Mouse (Mus musculus) testis, adult 2 months (tissue): ENCODE data around the gene Fmo6. TPM values are rescaled to one million over a fixed set of nuclear protein-coding genes. Genes with fewer than 3 reads are reported as not detected.

Experiments
- H3K27ac ChIP-seq: fragments of 200-500 bp; 2 replicates; pipeline ENCODE4 v1.5.1; 2012; ENCODE audit warnings: low read depth, low read length; ENCODE audit not compliant: control insufficient read depth, insufficient read depth
- H3K27me3 ChIP-seq: fragments of 200-500 bp; 2 replicates; pipeline ENCODE4 v1.6.1; 2012; ENCODE audit warnings: mild to moderate bottlenecking, low read length, moderate library complexity; ENCODE audit not compliant: control insufficient read depth, insufficient read depth
- H3K36me3 ChIP-seq: fragments of 200-500 bp; 2 replicates; pipeline ENCODE4 v1.6.1; 2012; ENCODE audit warnings: mild to moderate bottlenecking, low read length; ENCODE audit not compliant: control insufficient read depth, insufficient read depth
- H3K4me1 ChIP-seq: fragments of 200-500 bp; 2 replicates; pipeline ENCODE4 v1.6.1; 2012; ENCODE audit warnings: low read length; ENCODE audit not compliant: control insufficient read depth, insufficient read depth
- H3K4me3 ChIP-seq: fragments of 200-500 bp; 2 replicates; pipeline ENCODE4 v1.5.1; 2012; ENCODE audit warnings: low read depth, mild to moderate bottlenecking, low read length, moderate library complexity, mixed read lengths; ENCODE audit not compliant: control insufficient read depth
- CTCF ChIP-seq: fragments of 200-500 bp; IDR thresholded peaks from 2 replicates; pipeline ENCODE4 v1.5.1; 2012; ENCODE audit warnings: low read depth, mild to moderate bottlenecking, inconsistent platforms, low read length, moderate library complexity; ENCODE audit not compliant: control insufficient read depth, insufficient read depth, insufficient replicate concordance
- POLR2A ChIP-seq: fragments of 200-500 bp; IDR thresholded peaks from 2 replicates; pipeline ENCODE4 v1.6.1; 2012; ENCODE audit warnings: low read depth, mild to moderate bottlenecking, inconsistent platforms, low read length, moderate library complexity; ENCODE audit not compliant: control insufficient read depth
- polyA plus RNA-seq: library from polyadenylated mRNA; depleted of rRNA; stranded (reverse); fragments of >200 nt; gene quantifications from 2 replicates; pipeline ENCODE4 v1.2.3, GENCODE M21; 2012; rRNA removed

Fmo6 gene
- polyA plus RNA-seq, 1 experiment, result 0.11 TPM

DNA sequence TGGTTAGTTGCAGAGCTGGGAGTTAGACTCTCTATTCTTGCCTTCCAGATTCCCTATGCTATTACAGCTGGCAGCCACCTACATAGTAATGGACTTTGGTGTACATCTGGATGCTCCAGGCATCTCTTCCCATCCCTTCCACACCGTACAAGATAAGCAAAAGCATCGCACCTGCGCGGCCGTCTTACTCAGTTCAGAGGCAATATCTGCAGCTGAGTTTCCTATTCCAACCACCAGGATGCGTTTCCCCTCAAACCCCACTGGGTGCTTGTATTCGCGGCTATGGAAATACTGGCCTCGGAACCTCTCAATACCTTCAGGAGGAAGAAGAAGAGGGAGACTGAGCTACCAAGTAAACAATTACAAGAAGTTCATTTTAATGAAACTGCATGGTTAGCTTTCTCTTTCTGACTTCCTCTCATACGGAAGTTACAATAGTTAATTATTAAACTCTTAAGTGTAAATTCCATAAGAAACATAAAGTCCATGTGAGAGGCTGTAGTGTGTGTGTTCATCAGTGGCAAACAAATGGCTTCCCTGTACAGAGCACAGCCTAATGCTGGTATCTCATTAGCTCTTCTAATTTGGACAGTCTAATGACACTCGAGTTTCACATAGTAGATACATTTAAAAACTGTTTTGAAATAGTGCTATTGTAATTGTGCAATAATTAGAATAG is 51.0 kb downstream of the Fmo6 start:
- Histone ChIP-seq H3K27me3 (no peaks in the 10 kb centered on the region), H3K27ac (no peak overlapping the region), H3K4me3 (no peak overlapping the region), H3K36me3 (no peaks in the 10 kb centered on the region), H3K4me1 (no peaks in the 10 kb centered on the region)
- TF ChIP-seq POLR2A, result no peak
- TF ChIP-seq CTCF, result no peak

DNA sequence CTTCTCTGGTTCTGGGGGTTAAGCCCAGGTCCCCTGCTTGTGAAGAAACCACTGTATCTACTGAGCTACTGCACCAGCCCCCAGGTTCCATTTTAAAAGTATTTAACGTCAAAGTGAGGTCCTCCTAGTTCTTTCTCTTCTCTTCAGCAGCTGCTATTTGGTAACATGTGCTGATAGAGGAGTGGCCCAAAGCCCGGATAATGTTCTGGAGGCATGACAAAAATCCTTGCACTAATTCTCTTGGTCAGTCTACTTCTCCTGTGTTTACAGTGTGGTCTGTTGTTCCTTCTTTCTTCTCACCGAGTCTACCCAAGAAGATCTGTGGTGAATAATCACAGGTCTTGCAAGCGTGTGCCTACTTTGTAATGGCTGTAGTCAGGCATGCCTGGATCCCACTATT is 54.6 kb downstream of the Fmo6 start:
- H3K27ac ChIP-seq, result no peak overlapping the region
- no peaks in the 10 kb centered on the region for H3K27me3 ChIP-seq
- H3K4me1 ChIP-seq, result no peaks in the 10 kb centered on the region
- H3K36me3 ChIP-seq, result no peaks in the 10 kb centered on the region
- no peak overlapping the region for H3K4me3 ChIP-seq
- TF ChIP-seq CTCF (no peak), POLR2A (no peak)

DNA sequence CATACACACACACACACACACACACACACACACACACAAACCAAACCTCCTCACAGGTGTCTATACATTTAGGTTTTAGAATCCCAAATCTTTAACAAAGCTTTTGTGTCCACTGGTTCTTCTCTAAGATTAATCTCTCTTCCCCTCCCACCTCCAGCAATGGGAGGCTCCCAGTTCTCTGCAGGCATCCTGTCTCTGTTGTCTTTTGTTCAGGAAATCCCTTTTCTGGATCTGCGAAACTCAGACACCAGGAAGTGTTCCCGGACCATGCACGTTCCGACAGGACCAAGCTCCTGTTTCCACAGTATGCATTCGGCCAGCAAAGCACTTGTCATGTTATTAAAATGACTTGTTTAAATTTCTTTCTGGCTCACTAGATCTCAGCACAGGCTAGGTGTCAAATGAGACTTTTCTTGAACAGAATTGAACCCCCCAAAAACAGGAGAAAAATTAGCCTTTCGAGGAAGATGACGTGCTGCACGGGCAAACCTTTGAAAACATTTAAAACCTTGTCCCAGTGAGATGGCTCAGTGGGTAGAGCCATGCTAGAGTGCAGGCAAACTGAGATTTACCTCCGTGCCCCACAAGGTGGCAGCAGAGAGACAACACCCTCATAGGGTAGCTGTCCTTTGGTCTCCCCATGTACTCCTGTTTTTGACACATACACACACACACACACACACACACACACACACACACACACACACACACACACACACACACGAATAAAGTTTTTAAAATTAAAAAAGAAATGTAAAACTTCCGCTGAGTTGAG is 57.5 kb downstream of the Fmo6 start:
- TF ChIP-seq POLR2A (no peak), CTCF (peak; percentile 90; the same call in 1 of the 2 replicates)
- Histone ChIP-seq H3K27ac (no peak overlapping the region), H3K4me1 (no peaks in the 10 kb centered on the region), H3K27me3 (no peaks in the 10 kb centered on the region), H3K36me3 (no peaks in the 10 kb centered on the region), H3K4me3 (peak overlapping the region; percentile 10; the same call in 1 of the 2 replicates)

DNA sequence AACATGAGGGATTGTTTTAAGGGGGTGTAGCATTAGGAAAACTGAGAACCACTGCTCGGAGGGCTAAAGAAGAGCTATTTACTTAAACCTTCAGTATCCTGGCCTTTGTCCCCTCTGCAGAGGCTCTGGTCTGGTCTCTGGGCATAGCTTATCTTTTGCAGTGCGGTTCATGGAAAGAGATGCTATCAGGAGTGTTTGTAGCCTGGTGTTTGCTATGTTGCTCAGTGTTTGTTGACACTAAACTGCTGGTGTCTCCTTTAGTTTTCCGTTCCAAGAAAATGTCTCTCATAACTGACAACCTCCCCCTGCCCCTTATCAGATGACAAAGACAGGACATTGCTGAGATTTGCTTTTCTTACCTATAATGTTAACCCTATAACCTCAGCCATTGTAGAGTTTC is 62.2 kb downstream of the Fmo6 start:
- H3K27me3 ChIP-seq, result no peaks in the 10 kb centered on the region
- no peaks in the 10 kb centered on the region; the same call in none of the 2 replicates for H3K4me1 ChIP-seq
- H3K27ac ChIP-seq, result no peak overlapping the region
- TF ChIP-seq POLR2A (no peak), CTCF (no peak)
- H3K36me3 ChIP-seq, result no peaks in the 10 kb centered on the region
- H3K4me3 ChIP-seq, result no peak overlapping the region

DNA sequence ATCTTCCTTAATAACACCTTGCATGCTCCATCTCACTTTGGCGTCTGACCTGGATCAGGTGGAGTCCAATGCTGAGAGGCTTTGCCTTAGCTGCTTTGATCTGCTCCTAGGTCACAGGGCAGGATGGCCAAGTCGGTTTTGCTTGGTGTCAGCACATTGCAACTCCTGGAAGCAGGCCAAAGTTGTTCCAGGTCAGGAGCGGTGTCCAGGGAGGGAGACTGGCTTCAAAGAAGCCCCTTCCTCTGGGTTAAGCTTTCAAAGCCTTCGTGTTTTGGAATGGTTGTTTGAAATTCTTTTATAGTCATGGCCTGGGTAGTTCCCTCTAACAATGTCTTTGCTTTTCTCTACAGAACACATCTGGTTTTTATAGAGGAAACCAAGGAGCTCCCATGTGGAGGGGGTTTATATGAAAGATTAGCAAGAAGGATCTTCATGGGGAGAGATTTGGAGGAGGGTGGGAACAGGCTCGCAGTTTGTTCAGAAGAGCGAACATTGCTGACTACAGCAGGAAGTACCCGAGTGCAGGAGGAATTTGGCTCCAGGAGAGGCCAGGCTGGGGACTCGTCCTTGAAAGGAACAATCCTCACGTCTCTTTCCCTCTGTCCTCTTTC is 65.5 kb downstream of the Fmo6 start:
- Histone ChIP-seq H3K4me3 (no peak overlapping the region), H3K27ac (peak overlapping the region; percentile 32; the same call in 1 of the 2 replicates), H3K4me1 (no peaks in the 10 kb centered on the region; the same call in none of the 2 replicates), H3K27me3 (no peaks in the 10 kb centered on the region), H3K36me3 (no peaks in the 10 kb centered on the region)
- TF ChIP-seq POLR2A, result no peak

DNA sequence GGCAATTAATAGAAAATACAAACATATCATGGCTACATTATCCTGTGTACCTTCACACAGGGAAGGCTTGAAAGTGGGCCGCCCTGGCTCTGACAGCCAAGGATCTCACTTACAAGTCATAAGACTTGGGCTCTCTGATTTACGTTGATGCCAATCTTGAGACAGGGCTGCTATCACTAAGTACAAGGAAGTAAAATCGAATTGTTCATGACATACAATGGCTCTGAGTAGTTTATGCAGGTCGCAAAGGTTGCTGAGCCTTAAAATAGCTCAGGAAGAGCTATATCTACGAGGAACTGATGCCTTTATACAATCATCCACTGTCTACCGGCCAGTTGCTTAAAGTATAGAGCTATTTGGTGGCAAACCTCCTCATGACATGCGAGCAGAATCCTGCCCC is 66.3 kb downstream of the Fmo6 start:
- H3K27ac ChIP-seq, result no peak overlapping the region
- H3K27me3 ChIP-seq, result no peaks in the 10 kb centered on the region
- no peaks in the 10 kb centered on the region; the same call in none of the 2 replicates for H3K4me1 ChIP-seq
- H3K4me3 ChIP-seq, result no peak overlapping the region
- TF ChIP-seq CTCF (no peak), POLR2A (no peak)
- no peaks in the 10 kb centered on the region for H3K36me3 ChIP-seq

DNA sequence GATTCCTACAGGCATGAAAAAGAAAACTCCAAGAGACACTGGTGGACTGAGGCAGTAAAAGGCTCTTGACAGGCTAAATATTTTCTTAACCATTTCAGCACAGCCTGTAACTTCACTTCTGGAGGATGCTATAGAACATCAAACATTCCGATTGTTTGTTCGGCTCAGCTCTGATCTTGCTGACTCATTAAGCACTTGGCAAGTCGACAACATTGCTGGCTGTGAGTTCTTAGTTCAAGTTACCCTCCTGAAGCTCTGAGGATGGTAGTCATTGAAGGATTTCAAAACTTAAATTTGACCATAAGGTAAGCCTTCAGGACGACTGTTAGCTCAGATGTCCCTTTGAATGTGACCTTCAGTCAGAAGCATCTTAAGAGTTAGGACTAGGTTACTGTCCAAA is 69.9 kb downstream of the Fmo6 start:
- no peak overlapping the region for H3K4me3 ChIP-seq
- no peaks in the 10 kb centered on the region for H3K27me3 ChIP-seq
- H3K27ac ChIP-seq, result no peak overlapping the region
- H3K4me1 ChIP-seq, result no peaks in the 10 kb centered on the region; the same call in none of the 2 replicates
- no peaks in the 10 kb centered on the region for H3K36me3 ChIP-seq
- TF ChIP-seq POLR2A (no peak), CTCF (no peak)

Other genes with a start within 250 kb of the Fmo6 start
- gene Prrc2c, start 197.0 kb downstream of the Fmo6 start, polyA plus RNA-seq, result 17.2 and 21.8 TPM in 2 replicates
- 0.20 and 0.44 TPM in 2 replicates for gene Fmo4, start 123.5 kb downstream of the Fmo6 start, polyA plus RNA-seq
- gene Fmo1, start 70.9 kb downstream of the Fmo6 start, polyA plus RNA-seq, result 2.9 TPM in 2 replicates
- 2.1 and 2.4 TPM in 2 replicates for gene Fmo2, start 38.8 kb downstream of the Fmo6 start, polyA plus RNA-seq
- 0.10 and 0.41 TPM in 2 replicates for gene Fmo3, start 47.0 kb upstream of the Fmo6 start, polyA plus RNA-seq
- 8.3 and 10.5 TPM in 2 replicates for gene Mroh9, start 148.2 kb upstream of the Fmo6 start, polyA plus RNA-seq